Mouse (Mus musculus) frontal cortex, adult 2 months (tissue): ENCODE measurements around the gene Ppp1r12b. TPM values are rescaled to one million over a fixed set of nuclear protein-coding genes. Genes with fewer than 3 reads are reported as not detected.

Experiments
- DNase-seq, 2 experiments: peaks; one replicate each; pipeline ENCODE4 v3.0.0; 2022; ENCODE audit warnings: low spot score in 1 of 2; ENCODE audit errors: extremely low spot score in 1 of 2
- polyA plus RNA-seq: library from polyadenylated mRNA; depleted of rRNA; stranded (reverse); fragments of >200 nt; gene quantifications from 2 replicates; pipeline ENCODE4 v1.2.3, GENCODE M21; 2012

Gene Ppp1r12b
- polyA plus RNA-seq, 1 experiment = 64.8 TPM

GRCm38 (mm10) chr1:134770312-134770711 is 185.4 kb downstream of the Ppp1r12b start:
- DNase-seq = no peak

GRCm38 (mm10) chr1:134766448-134766847 is 189.3 kb downstream of the Ppp1r12b start:
- no peak for DNase-seq

GRCm38 (mm10) chr1:134764831-134765458 is 190.8 kb downstream of the Ppp1r12b start:
- DNase-seq = no peak

GRCm38 (mm10) chr1:134763776-134764438 is 191.8 kb downstream of the Ppp1r12b start:
- no peak for DNase-seq

GRCm38 (mm10) chr1:134763250-134763649 is 192.5 kb downstream of the Ppp1r12b start:
- no peak for DNase-seq

- DNase-seq = no peak
Observed at GRCm38 (mm10) chr1:134761534-134761933, 194.2 kb downstream of the Ppp1r12b start.

- DNase-seq = no peak
Observed at GRCm38 (mm10) chr1:134760642-134761041, 195.1 kb downstream of the Ppp1r12b start.

- DNase-seq = no peak
Observed at GRCm38 (mm10) chr1:134759133-134759532, 196.6 kb downstream of the Ppp1r12b start.

- peak in 1 of 2 experiments; percentile 35 for DNase-seq
Observed at GRCm38 (mm10) chr1:134757230-134757629, 198.5 kb downstream of the Ppp1r12b start.

GRCm38 (mm10) chr1:134756190-134756873 is 199.4 kb downstream of the Ppp1r12b start:
- peak in 1 of 2 experiments; percentile 40 for DNase-seq

- DNase-seq = no peak
Observed at GRCm38 (mm10) chr1:134755548-134756189, 200.1 kb downstream of the Ppp1r12b start.

GRCm38 (mm10) chr1:134754818-134755217 is 200.9 kb downstream of the Ppp1r12b start:
- no peak for DNase-seq

GRCm38 (mm10) chr1:134753751-134754630 is 201.8 kb downstream of the Ppp1r12b start:
- DNase-seq = no peak

GRCm38 (mm10) chr1:134752447-134752846 is 203.3 kb downstream of the Ppp1r12b start:
- DNase-seq = no peak

- no peak for DNase-seq
Observed at GRCm38 (mm10) chr1:134749889-134750288, 205.9 kb downstream of the Ppp1r12b start.

GRCm38 (mm10) chr1:134747236-134748174 is 208.2 kb downstream of the Ppp1r12b start:
- no peak for DNase-seq

GRCm38 (mm10) chr1:134745648-134746047 is 210.1 kb downstream of the Ppp1r12b start:
- DNase-seq = peak in 1 of 2 experiments; percentile 46

GRCm38 (mm10) chr1:134741946-134742661 is 213.6 kb downstream of the Ppp1r12b start:
- DNase-seq = no peak
